Mouse (Mus musculus): Measurements from ENCODE around the gene Thnsl2. TPM values are rescaled to one million over a fixed set of nuclear protein-coding genes. Genes with fewer than 3 reads are reported as not detected.

Thnsl2 gene
- total RNA-seq, 2 experiments from 2014 or later, result 3.0 to 3.9 TPM

DNA sequence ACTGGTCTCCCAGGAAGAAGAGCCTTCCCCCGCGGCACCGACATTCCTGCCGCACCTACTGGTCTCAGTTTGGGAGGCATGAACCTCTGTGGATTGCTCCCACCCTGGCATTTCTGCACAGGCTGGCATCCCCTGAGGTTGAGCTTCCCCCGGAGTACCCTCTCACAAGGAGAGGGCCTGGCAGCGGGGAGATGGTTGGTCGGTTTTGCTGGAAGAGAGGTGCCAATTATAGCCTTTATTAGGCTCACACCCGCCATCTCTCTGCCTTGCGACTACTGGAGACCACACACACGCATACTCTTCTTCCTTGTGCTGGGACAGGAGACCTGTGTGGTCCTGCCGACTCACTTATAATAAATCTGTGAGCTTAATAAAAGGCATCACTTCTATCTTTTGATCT lies 62.2 kb downstream of the Thnsl2 start:
- intact Hi-C loops (cut with DNase I), result no loop called here
- no peak for DNase-seq (ENCODE audit: extremely low spot score in 1 of 2, low spot score in 2 of 2)

DNA sequence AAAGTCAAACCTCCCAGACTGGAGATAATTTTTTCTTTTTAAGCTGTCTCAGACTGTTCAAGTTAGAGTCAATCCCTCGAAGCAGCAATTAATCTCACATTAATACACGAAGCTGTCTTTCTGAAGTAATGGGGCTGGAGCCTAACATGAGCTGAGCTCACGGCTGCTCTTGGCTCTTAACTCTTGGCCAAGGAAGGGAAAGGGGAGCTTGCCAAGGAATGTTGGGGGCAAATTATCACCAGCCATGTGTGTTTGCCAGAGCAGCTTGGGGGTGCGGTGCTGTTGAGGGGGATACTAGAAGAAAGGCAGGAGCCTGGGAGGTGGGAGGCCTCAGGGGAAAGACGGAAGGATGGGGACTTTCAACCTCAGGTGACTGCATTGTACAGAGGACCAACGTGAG lies 63.0 kb downstream of the Thnsl2 start:
- DNase-seq (ENCODE audit: extremely low spot score in 1 of 2, low spot score in 2 of 2), result no peak
- intact Hi-C loops (cut with DNase I), result no loop called here

Other genes starting within 250 kb of the Thnsl2 start
- not detected for gene Tex37, start 225.5 kb downstream of the Thnsl2 start, total RNA-seq (2021)
- gene Foxi3, start 187.9 kb downstream of the Thnsl2 start, total RNA-seq (2021), result not detected
- not detected for gene Fabp1, start 55.4 kb upstream of the Thnsl2 start, total RNA-seq (2021)
- 10 to 100 TPM; 12.3 to 13.5 TPM for gene Krcc1, start 127.2 kb upstream of the Thnsl2 start, total RNA-seq (2021)
- 1 to 10 TPM; 2.0 to 2.3 TPM for gene Smyd1, start 177.8 kb upstream of the Thnsl2 start, total RNA-seq (2021)
- not detected for gene Cd8b1, start 178.3 kb upstream of the Thnsl2 start, total RNA-seq (2021)
- gene Cd8a, start 229.0 kb upstream of the Thnsl2 start, total RNA-seq (2021), result under 1 TPM in 1 of 2 experiments, not detected in 1; 0.15 TPM